Mouse (Mus musculus) lung, embryonic 15.5 days (tissue): Measurements from ENCODE around the gene Cldn34c1. TPM values are rescaled to one million over a fixed set of nuclear protein-coding genes. Genes with fewer than 3 reads are reported as not detected.
"Not testable (repeated sequence)": the region's sequence is repeated elsewhere in the genome, so short reads cannot be mapped to it uniquely, and the experiment has no call there.

Source experiments
- ATAC-seq: fragments of 200-750 bp; cut with Nextera tagmentation; 2 replicates; pipeline ENCODE4 v1.8.0; 2017; ENCODE audit warnings: moderate number of reproducible peaks, borderline replicate concordance; ENCODE audit not compliant: low FRiP score, low TSS enrichment; ENCODE audit errors: extremely low read depth
- H3K27ac ChIP-seq: fragments of 300-500 bp; sonication (generic); 2 replicates; pipeline ENCODE4 v1.5.1; 2015; ENCODE audit warnings: moderate library complexity, mild to moderate bottlenecking, inconsistent platforms
- H3K27me3 ChIP-seq: fragments of 300-500 bp; sonication (generic); 2 replicates; pipeline ENCODE4 v1.6.1; 2015; ENCODE audit warnings: inconsistent platforms
- H3K36me3 ChIP-seq: fragments of 300-500 bp; sonication (generic); 2 replicates; pipeline ENCODE4 v1.6.1; 2015; ENCODE audit warnings: inconsistent platforms
- H3K4me1 ChIP-seq: fragments of 300-500 bp; sonication (generic); 2 replicates; pipeline ENCODE4 v1.6.1; 2015; ENCODE audit warnings: inconsistent platforms
- H3K4me2 ChIP-seq: fragments of 300-500 bp; sonication (generic); 2 replicates; pipeline ENCODE4 v1.6.1; 2015; ENCODE audit warnings: inconsistent platforms, mild to moderate bottlenecking, moderate library complexity
- H3K4me3 ChIP-seq: fragments of 300-500 bp; sonication (generic); 2 replicates; pipeline ENCODE4 v1.5.1; 2015; ENCODE audit warnings: mild to moderate bottlenecking, inconsistent platforms
- H3K9ac ChIP-seq: fragments of 300-500 bp; sonication (generic); 2 replicates; pipeline ENCODE4 v1.6.1; 2015; ENCODE audit warnings: inconsistent platforms
- H3K9me3 ChIP-seq: fragments of 300-500 bp; sonication (generic); 2 replicates; pipeline ENCODE4 v1.6.1; 2016; ENCODE audit warnings: inconsistent platforms
- WGBS: fragments of 180-500 bp; shearing (Covaris S2); methylation state at CpG from one replicate; pipeline ENCODE4 v1.1.7; 2015; 5-methylcytosine and 5-hydroxymethylcytosine counted together
- polyA plus RNA-seq: library from polyadenylated mRNA; unstranded; fragments of >200 nt; fragmentation: Nextera tagmentation; extraction: Ambion mirVana; gene quantifications from 2 replicates; pipeline ENCODE4 v1.2.1, GENCODE M21; 2015

The Cldn34c1 gene
- polyA plus RNA-seq = 11.6 and 14.1 TPM in 2 replicates

GRCm38 (mm10) chrX:123103291-123104260 lies at the start of gene Cldn34c1:
Gene Cldn34c1, plus strand, starts transcription at chrX:123103495.
- H3K4me2 ChIP-seq = peak within 1 kb of the TSS; percentile 50
- H3K9me3 ChIP-seq = no peaks in the 10 kb centered on the region
- no peaks in the 10 kb centered on the region for H3K27me3 ChIP-seq
- H3K36me3 ChIP-seq = no peaks in the 10 kb centered on the region
- peak; percentile 99 for ATAC-seq
- WGBS = 6% methylated on average over 42 of the region's 66 CpGs
- no peaks in the 10 kb centered on the region for H3K4me1 ChIP-seq
- H3K27ac ChIP-seq = peak within 1 kb of the TSS; percentile 88
- H3K9ac ChIP-seq = peak within 1 kb of the TSS; percentile 31
- peak within 1 kb of the TSS; percentile 46 for H3K4me3 ChIP-seq

GRCm38 (mm10) chrX:123087441-123087840 lies 15.9 kb upstream of the Cldn34c1 start:
- H3K4me3 ChIP-seq = no peak overlapping the region
- H3K36me3 ChIP-seq = no peaks in the 10 kb centered on the region
- H3K4me1 ChIP-seq = no peaks in the 10 kb centered on the region
- no peaks in the 10 kb centered on the region for H3K27me3 ChIP-seq
- ATAC-seq = no peak
- WGBS = 69% methylated on average over 3 of the region's 3 CpGs
- no peaks in the 10 kb centered on the region for H3K9me3 ChIP-seq
- H3K4me2 ChIP-seq = no peak overlapping the region
- no peak overlapping the region for H3K9ac ChIP-seq
- no peak overlapping the region for H3K27ac ChIP-seq

- not testable (repeated sequence) for H3K4me1 ChIP-seq, H3K9me3 ChIP-seq, ATAC-seq, H3K27me3 ChIP-seq, H3K36me3 ChIP-seq
- H3K9ac ChIP-seq = peak overlapping the region; percentile 31; the same call in 1 of the 2 replicates
- H3K4me3 ChIP-seq = peak overlapping the region; percentile 46
- WGBS = 23% methylated on average over 5 of the region's 5 CpGs
- peak overlapping the region; percentile 88 for H3K27ac ChIP-seq
- peak overlapping the region; percentile 50 for H3K4me2 ChIP-seq
Measured at GRCm38 (mm10) chrX:123102806-123103205, 489 bp upstream of the Cldn34c1 start.

- ATAC-seq, H3K9me3 ChIP-seq, H3K36me3 ChIP-seq, H3K4me1 ChIP-seq, H3K27me3 ChIP-seq: not testable (repeated sequence)
- H3K9ac ChIP-seq = peak overlapping the region; percentile 17; the same call in 1 of the 2 replicates
- H3K27ac ChIP-seq = peak overlapping the region; percentile 88; the same call in 1 of the 2 replicates
- peak overlapping the region; percentile 50 for H3K4me2 ChIP-seq
- H3K4me3 ChIP-seq = peak overlapping the region; percentile 46
- WGBS = 7% methylated on average over 7 of the region's 7 CpGs
Measured at GRCm38 (mm10) chrX:123104692-123105091, 1.4 kb downstream of the Cldn34c1 start.

GRCm38 (mm10) chrX:123222381-123222780 lies 119.1 kb downstream of the Cldn34c1 start, which contains the start of gene Srsx:
Gene Srsx, minus strand, starts transcription at chrX:123222481.
- H3K36me3 ChIP-seq, H3K27ac ChIP-seq, H3K4me1 ChIP-seq, H3K9ac ChIP-seq, H3K27me3 ChIP-seq, ATAC-seq, H3K4me2 ChIP-seq, H3K4me3 ChIP-seq, H3K9me3 ChIP-seq: not testable (repeated sequence)
- WGBS = 40% methylated on average over 1 of the region's 1 CpGs

Other genes with a start within 250 kb of the Cldn34c1 start
- gene Gm17521, start 73.8 kb upstream of the Cldn34c1 start, polyA plus RNA-seq = not detected in 2 replicates
- not detected in 2 replicates for gene Srsx, start 119.0 kb downstream of the Cldn34c1 start, polyA plus RNA-seq
- gene Gm17577, start 143.4 kb downstream of the Cldn34c1 start, polyA plus RNA-seq = not detected in 2 replicates